Comparison of ENCODE assay signal across 26 mouse cellular contexts in genomic region chr11:48809434-48809830, GRCm38 (mm10). TPM values are rescaled to one million over a fixed set of nuclear protein-coding genes. Genes with fewer than 3 reads are reported as not detected.
DNase-seq lines count a peak whose midpoint lies in the region; ATAC-seq and TF ChIP-seq lines count a peak whose summit lies in the region.
"Had no signal": no experiment of that assay in that cellular context is flagged by ENCODE, and none has a peak within 500 bp of the region (broad histone marks: within the 10 kb centered on the region; RNA-seq: fewer than 3 reads in every experiment).

No protein-coding gene starts in this region.

- WGBS in forebrain, postnatal 0 days = 67% methylated on average over 4 of the region's 4 CpGs
- 65% methylated on average over 4 of the region's 4 CpGs for WGBS in forebrain, embryonic 16.5 days
- 68% methylated on average over 4 of the region's 4 CpGs for WGBS in liver, embryonic 13.5 days (ENCODE audit: insufficient replicate concordance)

- no peak for ATAC-seq in forebrain, postnatal 0 days
- ATAC-seq in forebrain, embryonic 16.5 days = no peak
- ATAC-seq in liver, embryonic 13.5 days (ENCODE audit: low read depth) = no peak
- ATAC-seq: intestine, embryonic 15.5 days had no signal

- H3K36me3 ChIP-seq in forebrain, postnatal 0 days (ENCODE audit: insufficient read depth) = peaks cover 83% of the 10 kb centered on the region
- peaks cover 47% of the 10 kb centered on the region for H3K36me3 ChIP-seq in forebrain, embryonic 16.5 days (ENCODE audit: control insufficient read depth, insufficient read depth)
- H3K36me3 ChIP-seq in liver, embryonic 13.5 days = peaks cover 90% of the 10 kb centered on the region

- no peak for TF ChIP-seq CTCF in forebrain, postnatal 0 days (IDR thresholded peaks at IDR 0.05; ENCODE audit: low read depth)

- 0 out of 2 replicates have a peak overlapping the region, but pooled peaks have one; percentile 2 for H3K27ac ChIP-seq in forebrain, postnatal 0 days (ENCODE audit: low read depth, low read length)
- H3K27ac ChIP-seq in forebrain, embryonic 16.5 days (ENCODE audit: low read length) = no peak overlapping the region
- H3K27ac ChIP-seq in liver, embryonic 13.5 days = peak overlapping the region; percentile 16; the same call in 1 of the 2 replicates
- H3K27ac ChIP-seq: forebrain, embryonic 10.5 days; hindbrain, embryonic 12.5 days; hindbrain, postnatal 0 days; intestine, embryonic 15.5 days; limb, embryonic 12.5 days; lung, embryonic 15.5 days; neural tube, embryonic 15.5 days had no signal

- no peaks in the 10 kb centered on the region for H3K27me3 ChIP-seq in forebrain, postnatal 0 days (ENCODE audit: insufficient read depth, low read length)
- no peaks in the 10 kb centered on the region for H3K27me3 ChIP-seq in forebrain, embryonic 16.5 days (replicated peaks; ENCODE audit: control insufficient read depth, insufficient read depth, low read length)
- H3K27me3 ChIP-seq in liver, embryonic 13.5 days = no peaks in the 10 kb centered on the region
- H3K27me3 ChIP-seq: hindbrain, embryonic 12.5 days; intestine, embryonic 15.5 days; limb, embryonic 12.5 days; liver, embryonic 15.5 days; lung, embryonic 15.5 days; neural tube, embryonic 15.5 days; stomach, embryonic 15.5 days had no signal

- H3K4me3 ChIP-seq in forebrain, postnatal 0 days (ENCODE audit: low read depth, low read length) = no peak overlapping the region
- H3K4me3 ChIP-seq in forebrain, embryonic 16.5 days (replicated peaks; ENCODE audit: low read length) = no peak overlapping the region
- no peak overlapping the region for H3K4me3 ChIP-seq in liver, embryonic 13.5 days (replicated peaks)
- H3K4me3 ChIP-seq: forebrain, embryonic 10.5 days; hindbrain, embryonic 12.5 days; intestine, embryonic 15.5 days; limb, embryonic 12.5 days; liver, embryonic 15.5 days; lung, embryonic 15.5 days; neural tube, embryonic 15.5 days; stomach, embryonic 15.5 days had no signal

- H3K4me1 ChIP-seq in forebrain, postnatal 0 days (ENCODE audit: insufficient read depth) = peaks cover 4% of the 10 kb centered on the region; the same call in 1 of the 2 replicates
- peaks cover 6% of the 10 kb centered on the region for H3K4me1 ChIP-seq in forebrain, embryonic 16.5 days (replicated peaks; ENCODE audit: control insufficient read depth, insufficient read depth, low read length)
- H3K4me1 ChIP-seq in liver, embryonic 13.5 days (replicated peaks) = peaks cover 31% of the 10 kb centered on the region
- H3K4me1 ChIP-seq: forebrain, embryonic 10.5 days; limb, embryonic 12.5 days had no signal

- no peaks in the 10 kb centered on the region for H3K9me3 ChIP-seq in forebrain, postnatal 0 days (ENCODE audit: low read length)
- H3K9me3 ChIP-seq in forebrain, embryonic 16.5 days (ENCODE audit: control insufficient read depth, low read length) = no peaks in the 10 kb centered on the region
- H3K9me3 ChIP-seq in liver, embryonic 13.5 days (replicated peaks) = no peaks in the 10 kb centered on the region
- H3K9me3 ChIP-seq: forebrain, embryonic 10.5 days; hindbrain, embryonic 12.5 days; intestine, embryonic 15.5 days; limb, embryonic 12.5 days; liver, embryonic 15.5 days; lung, embryonic 15.5 days; neural tube, embryonic 15.5 days; stomach, embryonic 15.5 days had no signal

- H3K9ac ChIP-seq in forebrain, postnatal 0 days = no peak overlapping the region
- no peak overlapping the region for H3K9ac ChIP-seq in forebrain, embryonic 16.5 days (replicated peaks; ENCODE audit: low read depth, low read length)
- H3K9ac ChIP-seq in liver, embryonic 13.5 days = no peak overlapping the region
- H3K9ac ChIP-seq: hindbrain, embryonic 12.5 days; intestine, embryonic 15.5 days; limb, embryonic 12.5 days; liver, embryonic 15.5 days; lung, embryonic 15.5 days; neural tube, embryonic 15.5 days; stomach, embryonic 15.5 days had no signal

- DNase-seq in forebrain, postnatal 0 days = no peak
- no peak for DNase-seq in liver, embryonic 13.5 days
- DNase-seq in liver (no peak), R1 (ENCODE audit: low read depth, low spot score) (peak; percentile 57)
- DNase-seq in adrenal gland, adult 8-10 months = no peak
- no peak for DNase-seq in gastrocnemius, adult 8-10 months (ENCODE audit: low spot score in 2 of 2)
- DNase-seq: adrenal gland, postnatal 10 days; cerebellum, adult 8-10 months; cerebellum, postnatal 25 days; kidney, adult 9 months; kidney, postnatal 25 days; retina, postnatal 1 day; thymus, adult 18-20 months; thymus, postnatal 25 days had no signal

- H3K4me2 ChIP-seq in forebrain, postnatal 0 days (ENCODE audit: low read depth) = no peak overlapping the region
- no peak overlapping the region for H3K4me2 ChIP-seq in forebrain, embryonic 16.5 days (ENCODE audit: low read length)
- H3K4me2 ChIP-seq in liver, embryonic 13.5 days = no peak overlapping the region
- H3K4me2 ChIP-seq: heart, embryonic 11.5 days; hindbrain, embryonic 12.5 days; intestine, embryonic 15.5 days; limb, embryonic 12.5 days; liver, embryonic 15.5 days; lung, embryonic 15.5 days; midbrain, embryonic 11.5 days; neural tube, embryonic 15.5 days; stomach, embryonic 15.5 days had no signal

RNA-seq across cellular contexts. Expression of gene Trim41, which starts 7.7 kb away (rescaled TPM):
- 42.2 and 47.1 TPM in 2 replicates for total RNA-seq in forebrain, postnatal 0 days (2014; rRNA removed)
- polyA plus RNA-seq in forebrain, postnatal 0 days (2015; fragmentation: Nextera tagmentation; extraction: Ambion mirVana) = 4.4 TPM in 2 replicates
- polyA plus RNA-seq in forebrain, embryonic 16.5 days (2015; fragmentation: Nextera tagmentation; extraction: Ambion mirVana) = 7.2 and 7.6 TPM in 2 replicates
- polyA plus RNA-seq in liver, embryonic 13.5 days (2015; fragmentation: Nextera tagmentation; extraction: Ambion mirVana) = 1.7 and 2.4 TPM in 2 replicates
- total RNA-seq in adrenal gland, adult 8-10 months (2022) = 10 to 100 TPM; 35.5 to 69.9 (median 49.8) TPM
- 10 to 100 TPM; 13.7 to 25.0 (median 20.8) TPM for total RNA-seq in gastrocnemius, adult 8-10 months (2022)

RNA-seq across cellular contexts. Expression of gene Rack1, which starts 9.3 kb away (rescaled TPM):
- 1,021 and 1,323 TPM in 2 replicates for total RNA-seq in forebrain, postnatal 0 days (2014; rRNA removed)
- 368 and 466 TPM in 2 replicates for polyA plus RNA-seq in forebrain, postnatal 0 days (2015; fragmentation: Nextera tagmentation; extraction: Ambion mirVana)
- 451 and 473 TPM in 2 replicates for polyA plus RNA-seq in forebrain, embryonic 16.5 days (2015; fragmentation: Nextera tagmentation; extraction: Ambion mirVana)
- polyA plus RNA-seq in liver, embryonic 13.5 days (2015; fragmentation: Nextera tagmentation; extraction: Ambion mirVana) = 688 and 710 TPM in 2 replicates
- total RNA-seq in adrenal gland, adult 8-10 months (2022) = 100 to 1,000 TPM; 568 to 660 (median 629) TPM
- 100 to 1,000 TPM; 411 to 495 (median 459) TPM for total RNA-seq in gastrocnemius, adult 8-10 months (2022)

RNA-seq across cellular contexts. Expression of gene Trim7, which starts 16.5 kb away (rescaled TPM):
- total RNA-seq in forebrain, postnatal 0 days (2014; rRNA removed) = 5.6 and 9.5 TPM in 2 replicates
- 1.9 and 2.5 TPM in 2 replicates for polyA plus RNA-seq in forebrain, postnatal 0 days (2015; fragmentation: Nextera tagmentation; extraction: Ambion mirVana)
- polyA plus RNA-seq in forebrain, embryonic 16.5 days (2015; fragmentation: Nextera tagmentation; extraction: Ambion mirVana) = 1.4 and 2.0 TPM in 2 replicates
- polyA plus RNA-seq in liver, embryonic 13.5 days (2015; fragmentation: Nextera tagmentation; extraction: Ambion mirVana) = 0.06 and 0.09 TPM in 2 replicates
- total RNA-seq in adrenal gland, adult 8-10 months (2022) = 10 to 100 TPM; 10.1 to 14.9 (median 10.9) TPM
- total RNA-seq in gastrocnemius, adult 8-10 months (2022) = 10 to 100 TPM; 25.5 to 30.8 (median 29.7) TPM

RNA-seq across cellular contexts. Expression of gene Gm12184, which starts 17.0 kb away (rescaled TPM):
- total RNA-seq in forebrain, postnatal 0 days (2014; rRNA removed) = 8.0 and 9.3 TPM in 2 replicates
- polyA plus RNA-seq in forebrain, postnatal 0 days (2015; fragmentation: Nextera tagmentation; extraction: Ambion mirVana) = 3.7 and 5.0 TPM in 2 replicates
- polyA plus RNA-seq in forebrain, embryonic 16.5 days (2015; fragmentation: Nextera tagmentation; extraction: Ambion mirVana) = 2.8 and 3.9 TPM in 2 replicates
- polyA plus RNA-seq in liver, embryonic 13.5 days (2015; fragmentation: Nextera tagmentation; extraction: Ambion mirVana) = 1.2 and 1.7 TPM in 2 replicates
- 1 to 10 TPM; 2.9 to 3.5 (median 3.3) TPM for total RNA-seq in adrenal gland, adult 8-10 months (2022)
- total RNA-seq in gastrocnemius, adult 8-10 months (2022) = 1 to 10 TPM; 1.4 to 3.1 (median 1.8) TPM
